Mouse (Mus musculus) heart, postnatal 0 days (tissue): Measurements from ENCODE around the gene Sumf1.

ENCODE experiments used
- CTCF ChIP-seq: IDR thresholded peaks from 2 replicates; pipeline ENCODE4 v1.5.1; 2016; ENCODE audit warnings: antibody characterized with exemption, control low read depth, low read depth
- EP300 ChIP-seq: IDR thresholded peaks from 2 replicates; pipeline ENCODE4 v1.6.1; 2016; ENCODE audit warnings: antibody characterized with exemption, low read depth

DNA sequence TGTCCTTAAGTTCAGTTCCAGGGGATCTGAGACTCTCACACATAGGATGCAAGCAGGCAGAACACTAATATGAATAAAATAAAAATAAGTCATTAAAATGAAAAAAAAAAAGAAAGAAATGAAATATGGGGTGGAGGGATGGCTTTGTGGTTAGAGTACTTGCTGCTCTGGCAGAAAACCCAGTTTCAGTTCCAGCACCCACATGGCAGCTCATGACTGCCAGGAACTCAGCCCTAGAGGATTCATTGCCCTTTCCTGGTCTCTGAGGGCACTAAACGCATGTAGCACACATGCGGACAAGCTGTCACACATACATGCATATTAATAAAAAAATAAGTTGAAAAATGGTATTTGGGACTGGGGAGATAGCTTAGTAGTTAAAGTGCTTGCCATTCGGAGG, 45.2 kb upstream of the Sumf1 start:
- TF ChIP-seq CTCF (no peak), EP300 (no peak)
